Mouse (Mus musculus) brain, embryonic 14.5 days (tissue): Measurements from ENCODE around the gene Otc.

Source experiments
- CTCF ChIP-seq: fragments of 200-500 bp; IDR thresholded peaks from 2 replicates; pipeline ENCODE4 v1.5.1; 2012; ENCODE audit warnings: inconsistent platforms, mild to moderate bottlenecking, moderate library complexity, borderline replicate concordance; ENCODE audit not compliant: insufficient read depth, insufficient read length; ENCODE audit errors: extremely low read depth
- POLR2A ChIP-seq: fragments of 200-500 bp; IDR thresholded peaks from 2 replicates; pipeline ENCODE4 v1.6.1; 2012; ENCODE audit warnings: mild to moderate bottlenecking, inconsistent platforms, borderline replicate concordance; ENCODE audit not compliant: poor library complexity, insufficient read depth, insufficient read length, severe bottlenecking; ENCODE audit errors: extremely low read depth

GRCm38 (mm10) chrX:10215972-10216371 is 36.1 kb upstream of the Otc start:
- no peak for TF ChIP-seq POLR2A
- no peak for TF ChIP-seq CTCF
